Mouse (Mus musculus) retina, postnatal 7 days (tissue): ENCODE results near the gene Glyr1.

Experiments
- DNase-seq: peaks from one replicate; pipeline ENCODE4 v3.0.0-alpha.2; 2012; ENCODE audit warnings: low read depth, low spot score

The Glyr1 gene

GRCm38 (mm10) chr16:5049774-5050234 is at the start of gene Glyr1, which contains the start of gene Ubn1:
Gene Glyr1, minus strand, starts transcription at chr16:5049863.
Gene Ubn1, plus strand, starts transcription at chr16:5050057.
- peak; percentile 99 for DNase-seq

GRCm38 (mm10) chr16:5096504-5096903 is 46.8 kb upstream of the Glyr1 start:
- no peak for DNase-seq

- DNase-seq = no peak
Measured at GRCm38 (mm10) chr16:5093285-5093684, 43.6 kb upstream of the Glyr1 start.

GRCm38 (mm10) chr16:5089021-5089420 is 39.4 kb upstream of the Glyr1 start:
- no peak for DNase-seq

GRCm38 (mm10) chr16:5086179-5086578 is 36.5 kb upstream of the Glyr1 start:
- no peak for DNase-seq

GRCm38 (mm10) chr16:5085196-5085595 is 35.5 kb upstream of the Glyr1 start:
- no peak for DNase-seq

GRCm38 (mm10) chr16:5074341-5074740 is 24.7 kb upstream of the Glyr1 start:
- no peak for DNase-seq

- no peak for DNase-seq
Measured at GRCm38 (mm10) chr16:5071974-5072373, 22.3 kb upstream of the Glyr1 start.

- no peak for DNase-seq
Measured at GRCm38 (mm10) chr16:5070321-5070720, 20.7 kb upstream of the Glyr1 start.

GRCm38 (mm10) chr16:5063472-5063871 is 13.8 kb upstream of the Glyr1 start:
- no peak for DNase-seq

- no peak for DNase-seq
Measured at GRCm38 (mm10) chr16:5058114-5058513, 8.5 kb upstream of the Glyr1 start.

GRCm38 (mm10) chr16:5050251-5051110 is 818 bp upstream of the Glyr1 start:
- DNase-seq = peak; percentile 36

GRCm38 (mm10) chr16:5049182-5049773 is 385 bp downstream of the Glyr1 start:
- no peak for DNase-seq

GRCm38 (mm10) chr16:5045322-5045721 is 4.3 kb downstream of the Glyr1 start:
- DNase-seq = no peak

GRCm38 (mm10) chr16:5036649-5037234 is 12.9 kb downstream of the Glyr1 start:
- no peak for DNase-seq

GRCm38 (mm10) chr16:5035591-5035990 is 14.1 kb downstream of the Glyr1 start:
- no peak for DNase-seq

- DNase-seq = no peak
Measured at GRCm38 (mm10) chr16:5029847-5030246, 19.8 kb downstream of the Glyr1 start.

- no peak for DNase-seq
Measured at GRCm38 (mm10) chr16:5024021-5024420, 25.6 kb downstream of the Glyr1 start.

GRCm38 (mm10) chr16:5014578-5014977 is 35.1 kb downstream of the Glyr1 start:
- DNase-seq = no peak

GRCm38 (mm10) chr16:5013054-5013838 is 36.4 kb downstream of the Glyr1 start, which contains the start of gene Rogdi:
Gene Rogdi, minus strand, starts transcription at chr16:5013553.
- peak; percentile 99 for DNase-seq
